Mouse (Mus musculus): ENCODE data around the gene Apoc3.
A peak's percentile ranks its signal among the peaks of the same experiment; 100 is the strongest.

Gene Apoc3

DNA sequence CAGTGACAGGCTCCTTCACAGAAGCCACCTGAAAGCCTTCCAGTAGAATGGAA is at the start of gene Apoc3:
Gene Apoc3, minus strand, starts transcription at position 41 of the 53 bp plus-strand sequence.
- no peak for DNase-seq (ENCODE audit: low read depth, low spot score)

DNA sequence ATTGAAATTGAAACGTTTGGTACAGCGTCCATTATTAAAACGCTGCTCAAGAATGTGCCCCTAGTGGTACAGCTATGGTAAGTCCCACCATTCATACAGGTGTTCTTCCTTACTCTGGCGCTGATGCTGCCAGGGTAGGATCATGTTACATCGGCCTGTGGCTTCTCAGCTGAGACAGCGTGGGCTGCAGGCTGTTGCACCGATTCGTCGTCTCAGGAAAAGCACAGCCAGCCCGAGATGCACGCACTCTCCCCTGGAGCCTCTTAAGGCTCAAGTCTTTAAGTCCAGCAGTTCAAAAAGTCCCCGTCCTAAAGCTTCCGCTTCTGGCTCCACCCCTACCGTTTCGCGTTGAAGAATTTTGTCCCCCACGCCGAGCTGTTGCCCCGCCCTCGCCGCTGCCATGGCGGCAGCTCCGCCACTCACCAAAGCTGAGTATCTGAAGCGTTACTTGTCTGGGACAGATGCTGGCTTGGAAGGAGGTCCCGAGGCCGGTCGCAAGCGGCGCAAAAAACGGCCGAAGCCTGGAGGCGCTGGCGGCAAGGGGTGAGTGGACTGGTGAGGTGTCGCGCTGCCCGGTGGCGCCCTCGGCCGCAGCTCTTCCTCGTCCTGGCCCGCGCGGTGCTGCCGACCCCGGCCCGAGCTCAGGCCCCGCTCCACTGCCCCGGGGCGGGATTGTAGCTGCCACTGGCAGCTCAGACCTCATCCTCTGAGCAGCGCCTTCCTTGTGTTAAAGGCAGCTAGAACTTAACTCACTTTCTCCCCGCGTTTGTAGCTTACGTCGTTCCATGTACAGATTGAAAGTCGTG is 47.4 kb upstream of the Apoc3 start, which contains the start of gene Bud13:
Gene Bud13, plus strand, starts transcription at position 378 of the 806 bp plus-strand sequence.
- DNase-seq (ENCODE audit: low read depth, low spot score): peak; percentile 96

DNA sequence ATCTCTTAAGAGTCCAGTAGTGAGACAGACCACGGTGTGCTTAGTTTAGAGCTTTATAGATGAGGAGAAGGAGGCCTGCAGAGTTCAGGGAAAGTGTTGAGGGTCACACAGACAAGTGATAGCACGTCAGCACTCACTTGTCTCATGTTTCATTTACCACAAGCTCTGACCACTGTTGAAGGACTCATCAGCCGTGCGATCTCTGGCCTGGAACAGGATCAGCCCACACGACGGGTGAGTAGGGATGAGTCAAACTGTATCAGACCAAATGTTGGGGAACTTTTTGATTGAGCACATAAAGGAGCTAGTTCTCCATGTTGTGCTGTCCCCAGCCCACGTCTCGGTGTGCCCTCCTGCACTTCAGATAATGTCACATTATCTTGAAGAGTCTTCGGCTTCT is 39.1 kb upstream of the Apoc3 start:
- DNase-seq (ENCODE audit: low read depth, low spot score): no peak

DNA sequence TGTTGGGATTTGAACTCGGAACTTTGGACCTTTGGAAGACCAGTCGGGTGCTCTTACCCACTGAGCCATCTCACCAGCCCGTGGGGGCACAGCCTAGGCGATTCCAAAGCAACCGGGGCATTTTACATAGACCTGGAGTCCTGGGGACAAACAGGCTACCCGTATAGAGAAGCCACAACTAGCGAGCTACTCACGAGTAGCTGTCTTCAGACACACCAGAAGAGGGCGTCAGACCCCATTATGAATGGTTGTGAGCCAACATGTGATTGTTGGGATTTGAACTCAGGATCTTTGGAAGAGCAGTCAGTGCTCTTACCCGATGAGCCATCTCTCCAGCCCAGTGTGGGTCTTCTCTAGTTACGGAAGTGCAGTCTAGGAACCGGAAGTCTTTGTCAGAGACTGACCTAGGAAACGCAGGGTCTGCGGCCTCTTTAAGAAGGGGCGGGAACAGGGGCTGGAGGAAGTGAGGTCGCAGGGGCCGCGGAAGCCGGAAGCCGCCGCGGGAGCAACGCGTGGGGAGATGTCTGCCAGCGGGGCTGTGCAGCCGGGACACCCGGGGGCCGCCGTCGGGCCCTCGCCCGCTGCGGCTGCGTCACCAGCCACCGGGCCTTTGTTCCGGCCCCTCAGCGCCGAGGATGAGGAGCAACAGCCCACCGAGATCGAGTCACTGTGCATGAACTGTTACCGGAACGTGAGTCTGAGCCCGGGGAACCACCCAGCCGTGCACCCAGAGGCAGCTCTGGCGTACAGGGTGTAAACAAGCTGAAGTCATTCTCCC is 37.4 kb upstream of the Apoc3 start, which contains the start of gene Zpr1:
Gene Zpr1, plus strand, starts transcription at position 388 of the 778 bp plus-strand sequence.
- peak; percentile 96 for DNase-seq (ENCODE audit: low read depth, low spot score)

- no peak for DNase-seq (ENCODE audit: low read depth, low spot score)
These were observed 36.6 kb upstream of the Apoc3 start for GRCm38 (mm10) chr9:46272070-46272469.

DNA sequence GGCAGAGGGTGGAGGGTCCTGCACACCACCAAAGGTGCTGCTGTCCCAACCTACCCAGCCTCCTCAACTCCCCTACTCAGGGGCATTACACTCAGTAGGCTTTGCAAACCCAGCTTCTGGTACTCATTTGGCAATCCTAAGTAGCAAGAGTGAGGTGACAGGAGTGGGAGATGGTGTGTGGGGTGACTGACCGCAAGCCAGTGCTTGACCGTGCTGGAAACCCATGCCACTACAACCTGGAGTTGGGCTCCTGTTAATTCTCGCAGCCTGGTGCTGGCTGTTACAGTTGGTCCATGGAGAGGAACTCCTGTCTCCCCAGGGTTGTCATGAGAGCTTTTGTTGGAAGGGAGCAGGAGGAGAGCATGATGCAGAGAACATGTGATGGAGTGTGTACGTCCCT is 35.3 kb upstream of the Apoc3 start:
- DNase-seq (ENCODE audit: low read depth, low spot score): no peak

GRCm38 (mm10) chr9:46269125-46269524 is 33.7 kb upstream of the Apoc3 start:
- no peak for DNase-seq (ENCODE audit: low read depth, low spot score)

DNA sequence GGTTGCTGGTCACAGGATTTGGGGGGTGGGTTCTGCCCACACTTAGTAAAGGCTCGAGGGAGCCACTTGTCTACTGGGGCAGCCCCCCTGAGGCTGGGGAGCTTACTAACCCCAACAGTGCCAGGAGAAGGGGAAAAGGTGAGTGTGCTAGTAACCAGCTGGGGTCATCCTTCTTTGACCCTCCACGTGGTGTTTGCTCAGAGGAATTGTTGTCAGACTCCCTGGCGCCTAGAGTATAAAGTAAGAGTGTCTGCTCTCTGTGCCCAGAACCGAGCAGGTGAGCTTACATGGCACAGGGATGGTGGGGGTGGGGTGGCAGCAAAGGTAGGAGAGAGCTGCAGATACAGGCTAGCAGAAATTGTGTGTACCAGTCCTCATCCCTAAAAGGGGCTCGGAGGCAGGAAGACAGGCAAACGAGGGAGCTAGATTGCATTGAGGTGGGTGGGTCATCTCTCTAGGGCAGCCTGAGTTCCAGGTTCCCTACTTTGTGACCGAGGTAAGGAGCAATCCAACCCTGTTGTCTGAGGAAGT is 33.0 kb upstream of the Apoc3 start, which contains the start of gene Apoa5:
Gene Apoa5, plus strand, starts transcription at position 291 of the 531 bp plus-strand sequence.
- no peak for DNase-seq (ENCODE audit: low read depth, low spot score)

DNA sequence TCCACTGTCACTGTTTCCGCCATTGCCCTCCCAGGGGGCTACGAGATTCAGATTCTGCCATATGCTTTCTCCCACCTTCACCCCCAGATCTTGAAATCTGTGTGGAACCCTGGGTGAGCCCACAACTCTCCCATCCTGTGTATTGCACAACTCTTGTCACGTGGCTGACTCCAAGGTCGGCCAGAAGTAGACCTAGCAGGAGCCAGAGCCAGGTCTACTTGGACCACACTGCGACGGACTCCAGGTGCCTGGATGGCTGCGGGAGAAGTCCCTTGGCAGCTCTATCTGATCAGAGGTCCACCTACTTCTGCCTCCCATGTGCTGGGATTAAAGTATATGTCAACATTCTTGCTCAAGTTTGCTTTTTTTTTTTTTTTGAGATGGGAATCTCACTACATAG is 25.7 kb upstream of the Apoc3 start:
- DNase-seq (ENCODE audit: low read depth, low spot score): no peak

- DNase-seq (ENCODE audit: low read depth, low spot score): no peak
These were observed 23.7 kb upstream of the Apoc3 start for GRCm38 (mm10) chr9:46259111-46259510.

- DNase-seq (ENCODE audit: low read depth, low spot score): peak; percentile 84
These were observed 22.1 kb upstream of the Apoc3 start for GRCm38 (mm10) chr9:46257546-46257945.

DNA sequence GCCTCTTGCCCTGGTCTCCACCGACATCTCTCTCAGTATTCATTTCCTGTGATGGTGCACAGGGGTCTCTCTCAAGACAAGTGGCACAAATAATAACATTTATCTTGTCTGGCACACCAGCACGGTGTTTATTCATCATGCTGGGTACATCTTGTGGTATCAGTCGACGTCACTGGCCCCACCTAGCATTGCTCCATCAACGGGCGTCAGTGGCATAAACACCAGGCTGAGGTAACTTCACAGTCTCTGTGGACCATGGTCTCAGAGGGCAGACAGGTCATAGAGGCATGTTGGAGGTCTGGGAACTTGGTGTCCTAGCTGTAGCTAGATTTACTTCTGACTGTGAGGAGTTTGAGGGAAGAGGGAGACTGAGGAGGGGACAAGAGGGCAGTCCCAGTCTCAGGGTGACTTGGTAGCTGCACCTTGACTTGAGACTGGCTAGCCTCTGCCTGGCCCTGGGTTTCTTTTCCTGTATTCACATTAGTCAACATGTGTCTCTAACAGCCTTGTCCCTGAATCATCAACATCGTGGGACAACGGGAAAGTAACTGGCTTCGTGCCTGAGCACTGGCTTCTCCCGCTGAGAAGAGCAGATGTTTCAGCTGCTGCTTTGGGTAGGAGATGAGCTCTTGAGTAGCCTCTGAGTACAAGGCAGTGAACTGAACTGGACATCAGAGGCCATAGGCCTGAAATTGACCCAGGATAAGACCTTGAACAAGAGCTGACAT is 21.4 kb upstream of the Apoc3 start:
- no peak for DNase-seq (ENCODE audit: low read depth, low spot score)

DNA sequence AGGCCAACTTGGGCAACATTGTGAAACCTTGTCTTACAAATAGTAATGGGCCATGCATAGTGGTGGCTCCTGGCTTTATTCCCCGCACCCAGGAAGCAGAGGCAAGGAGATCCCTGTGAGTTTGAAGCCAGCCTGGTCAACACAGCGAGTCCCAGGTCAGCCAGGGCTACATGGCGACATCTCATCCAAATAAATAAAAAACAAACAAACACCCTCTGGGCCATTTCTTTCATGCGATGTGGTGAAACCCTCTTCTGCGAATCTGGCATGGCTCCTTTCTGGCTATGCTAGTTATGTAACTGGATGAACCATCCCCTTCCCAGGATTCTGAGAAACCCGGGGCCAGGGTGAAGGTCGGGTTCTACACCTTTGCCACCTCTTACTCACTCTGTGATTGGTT is 20.7 kb upstream of the Apoc3 start:
- no peak for DNase-seq (ENCODE audit: low read depth, low spot score)

DNA sequence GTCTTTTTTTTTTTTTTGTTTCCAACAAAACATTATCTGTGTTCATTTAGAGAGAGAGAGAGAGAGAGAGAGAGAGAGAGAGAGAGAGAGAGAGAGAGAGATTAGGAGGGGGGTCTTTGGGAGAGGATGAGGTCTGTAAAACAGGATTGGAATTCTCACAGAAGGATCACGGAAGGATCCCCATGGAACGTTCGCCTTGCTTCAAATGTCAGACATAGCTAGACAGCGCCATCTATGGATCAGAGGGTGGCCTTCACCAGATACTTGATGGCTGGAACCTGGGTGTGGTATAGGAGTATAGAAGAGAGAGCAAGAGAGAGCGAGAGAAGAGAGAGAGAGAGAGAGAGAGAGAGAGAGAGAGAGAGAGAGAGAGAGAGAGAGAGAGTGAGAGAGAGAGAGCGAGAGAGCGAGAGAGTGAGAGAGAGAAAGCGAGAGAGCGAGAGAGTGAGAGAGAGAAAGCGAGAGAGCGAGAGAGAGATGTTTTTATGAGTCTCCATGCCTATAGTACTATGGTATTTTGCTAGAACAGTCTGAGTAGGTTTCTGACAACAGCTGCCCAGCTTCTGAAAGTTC is 11.4 kb upstream of the Apoc3 start:
- DNase-seq (ENCODE audit: low read depth, low spot score): peak; percentile 70

DNA sequence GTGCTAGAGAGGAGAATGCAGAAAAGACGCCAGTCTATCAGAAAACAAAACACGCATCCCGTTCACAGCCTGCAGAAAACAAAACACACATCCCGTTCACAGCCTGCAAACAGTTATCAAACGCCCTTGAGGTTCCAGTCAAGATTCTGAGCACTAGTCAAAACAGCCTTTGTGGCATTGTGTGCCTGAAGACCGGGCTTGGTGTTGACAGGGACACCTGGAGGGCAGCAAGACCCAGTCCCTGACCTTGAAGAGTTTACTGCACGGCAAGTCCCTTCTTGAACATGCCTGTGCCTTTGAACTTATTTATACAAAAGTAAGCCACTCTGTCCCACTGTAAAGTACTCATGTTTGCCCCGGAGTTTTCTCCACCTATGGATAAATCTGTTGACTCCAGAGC is 8.1 kb upstream of the Apoc3 start:
- peak; percentile 34 for DNase-seq (ENCODE audit: low read depth, low spot score)

- no peak for DNase-seq (ENCODE audit: low read depth, low spot score)
These were observed 7.7 kb upstream of the Apoc3 start for GRCm38 (mm10) chr9:46243122-46243521.

DNA sequence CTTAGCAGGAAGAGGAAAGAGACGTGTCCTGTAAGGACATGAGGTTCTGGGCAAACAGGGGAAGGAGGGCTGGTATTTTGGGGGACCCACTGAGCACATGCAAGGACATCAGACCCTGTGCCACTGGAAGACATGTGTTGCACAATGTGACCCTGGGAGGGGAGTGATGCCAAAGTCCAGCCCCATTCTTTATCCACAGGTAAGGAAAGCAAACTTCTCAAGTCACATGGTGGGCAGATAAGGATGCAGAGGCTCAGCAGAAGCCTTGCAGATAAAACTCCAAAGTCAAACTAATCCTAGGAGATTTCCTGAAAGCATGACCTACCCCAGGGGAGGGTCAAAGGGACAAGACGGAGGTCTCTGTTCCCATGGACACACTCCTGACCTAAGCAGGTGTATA is 6.4 kb upstream of the Apoc3 start:
- DNase-seq (ENCODE audit: low read depth, low spot score): no peak

DNA sequence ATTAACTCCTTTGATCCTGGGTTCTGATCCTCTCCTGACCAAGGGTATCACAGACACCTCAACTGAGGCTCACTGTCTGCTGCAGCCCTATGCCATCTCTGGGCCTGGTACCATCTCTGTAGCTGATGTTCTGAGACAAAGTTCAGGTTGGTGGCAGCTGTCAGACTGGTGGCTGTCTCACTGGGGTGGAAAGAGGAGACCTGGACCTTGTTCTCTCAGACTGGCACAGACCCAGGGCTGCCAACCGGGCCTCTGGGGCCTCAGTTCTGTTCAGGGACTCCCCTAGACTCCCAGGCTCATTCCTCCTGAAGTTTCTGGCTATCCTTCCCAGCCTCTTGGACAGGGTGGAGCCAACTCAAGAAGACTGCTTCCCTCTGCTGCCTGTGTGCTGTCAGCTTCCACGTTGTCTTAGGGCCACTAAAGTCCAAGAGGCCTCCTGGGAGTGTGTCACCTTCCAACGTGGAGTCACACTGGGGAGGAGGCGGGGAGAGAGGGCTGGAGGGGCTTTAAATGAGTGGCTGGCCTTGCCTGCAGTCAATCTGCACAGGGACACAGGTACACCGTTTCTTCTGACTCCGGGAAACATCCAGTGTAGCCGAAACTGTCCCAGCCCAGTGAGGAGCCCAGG is 5.2 kb upstream of the Apoc3 start, which contains the start of gene Apoa4:
Gene Apoa4, plus strand, starts transcription at position 171 of the 628 bp plus-strand sequence.
- no peak for DNase-seq (ENCODE audit: low read depth, low spot score)

GRCm38 (mm10) chr9:46238850-46239249 is 3.4 kb upstream of the Apoc3 start:
- no peak for DNase-seq (ENCODE audit: low read depth, low spot score)

DNA sequence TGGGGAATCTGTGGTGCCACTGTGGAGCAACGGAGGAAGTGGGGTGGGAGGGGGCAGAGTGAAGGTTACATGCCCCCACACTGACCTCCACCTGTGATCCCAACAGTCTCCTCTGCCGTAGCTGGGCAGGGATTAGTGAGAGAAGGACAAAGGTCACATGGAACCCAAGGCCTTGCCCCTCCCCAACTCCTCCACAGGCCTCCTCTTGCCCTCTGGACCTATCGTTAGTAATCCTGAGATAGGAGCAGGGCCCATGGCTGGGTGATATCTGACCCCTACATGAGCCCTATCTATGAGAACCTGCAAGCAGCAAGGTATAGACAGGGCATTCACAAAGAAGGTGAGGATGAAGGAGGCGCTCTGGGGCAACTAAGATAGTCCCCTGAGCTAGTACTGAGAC is 213 bp upstream of the Apoc3 start:
- DNase-seq (ENCODE audit: low read depth, low spot score): no peak

DNA sequence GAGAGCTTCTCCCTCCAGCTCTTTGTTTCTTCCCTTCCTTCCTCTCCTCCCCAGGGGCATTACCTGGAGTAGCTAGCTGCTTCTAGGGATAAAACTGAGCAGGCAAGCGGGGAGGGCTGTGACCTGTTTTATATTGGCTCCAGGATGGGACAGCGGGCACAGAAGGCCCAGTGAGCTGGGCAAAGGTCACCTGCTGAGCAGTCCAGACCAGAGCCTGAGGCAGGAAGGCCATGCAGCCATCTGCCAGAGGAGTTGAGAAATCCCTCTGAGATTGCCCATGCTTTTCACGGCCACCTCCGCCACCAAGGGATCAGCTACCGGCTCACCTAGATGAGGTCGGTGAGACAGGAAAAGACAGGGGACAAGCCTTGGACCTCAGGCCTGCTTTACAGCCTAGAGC is 240 bp downstream of the Apoc3 start:
- no peak for DNase-seq (ENCODE audit: low read depth, low spot score)

Measured in ZHBTc4 (cell line).